Mouse (Mus musculus) kidney, adult 2 months (tissue): ENCODE data around the gene Zfp143.

Experiments used
- CTCF ChIP-seq: fragments of 200-500 bp; conservative IDR thresholded peaks from 2 replicates; pipeline ENCODE4 v1.5.1; 2011; ENCODE audit warnings: low read depth, mild to moderate bottlenecking, control low read depth, low read length, moderate library complexity, mixed read lengths; ENCODE audit not compliant: insufficient read depth, insufficient read length
- POLR2A ChIP-seq: fragments of 200-500 bp; IDR thresholded peaks from one replicate; pipeline ENCODE4 v1.6.1; 2011; ENCODE audit warnings: low read depth, low read length, control low read depth

DNA sequence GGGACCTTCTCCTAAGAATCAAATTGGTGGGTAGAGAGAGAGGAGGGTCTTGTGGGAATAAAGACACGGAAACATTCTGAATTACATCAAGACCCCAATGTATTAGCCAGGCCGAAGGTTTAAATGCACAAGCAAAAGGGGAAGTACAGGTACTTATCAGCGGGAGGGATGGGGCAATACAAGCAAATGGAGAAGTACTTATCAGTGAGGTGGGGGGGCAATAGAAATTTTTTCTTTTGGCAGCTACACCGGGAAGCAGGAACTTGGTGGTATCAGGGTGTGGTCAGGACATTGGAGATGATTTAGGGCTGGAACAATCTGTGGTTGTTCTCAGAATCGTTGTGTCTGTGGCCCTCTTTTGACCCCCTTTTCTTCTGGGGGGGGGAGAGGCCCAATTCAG lies 46.7 kb upstream of the Zfp143 start:
- TF ChIP-seq POLR2A (no peak), CTCF (no peak)
